Mouse (Mus musculus) embryo, embryonic 10.5 days (tissue): ENCODE results near the gene Fam19a2.

Experiments used
- DNase-seq: peaks from one replicate; pipeline ENCODE4 v3.0.0-alpha.2; 2015; ENCODE audit warnings: low spot score

Gene Fam19a2

DNA sequence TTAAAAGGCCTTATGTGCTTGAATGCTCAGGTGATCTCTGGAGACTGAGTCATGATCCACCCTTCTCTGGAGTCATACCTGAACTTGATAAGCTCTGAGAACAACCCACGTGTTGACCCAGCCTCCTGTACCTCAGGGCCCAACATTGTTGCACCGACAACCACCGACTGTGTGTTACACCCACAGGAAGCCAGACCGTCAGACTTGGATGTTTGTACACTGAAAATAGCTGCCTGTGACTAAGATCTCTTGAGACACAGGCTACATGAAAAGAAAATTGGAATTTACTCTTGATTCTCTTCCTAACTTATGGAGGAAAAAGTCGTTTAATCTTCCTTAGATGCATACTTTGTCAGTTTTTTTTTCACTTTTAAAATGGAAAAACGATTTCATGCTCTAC lies 121.8 kb downstream of the Fam19a2 start:
- DNase-seq = no peak

DNA sequence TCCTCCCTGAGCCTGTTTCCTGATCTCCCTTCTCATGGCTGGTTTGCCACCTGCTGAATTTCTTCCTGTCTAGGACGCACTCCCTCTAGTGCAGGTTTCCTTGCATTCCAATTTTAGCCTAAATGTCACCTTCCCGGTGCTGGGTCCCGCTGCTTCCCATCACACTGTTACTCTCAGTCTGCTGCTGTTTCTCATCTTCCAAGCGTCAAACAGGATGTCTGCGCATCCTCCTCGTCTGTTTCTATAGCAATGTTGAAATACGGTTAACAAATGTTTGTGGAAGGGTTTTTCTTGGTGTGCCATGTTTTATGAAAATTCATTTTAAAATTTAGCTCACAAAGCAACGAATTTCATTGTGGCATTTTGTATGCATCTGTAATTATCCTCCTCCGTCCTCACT lies 131.6 kb downstream of the Fam19a2 start:
- DNase-seq = no peak

DNA sequence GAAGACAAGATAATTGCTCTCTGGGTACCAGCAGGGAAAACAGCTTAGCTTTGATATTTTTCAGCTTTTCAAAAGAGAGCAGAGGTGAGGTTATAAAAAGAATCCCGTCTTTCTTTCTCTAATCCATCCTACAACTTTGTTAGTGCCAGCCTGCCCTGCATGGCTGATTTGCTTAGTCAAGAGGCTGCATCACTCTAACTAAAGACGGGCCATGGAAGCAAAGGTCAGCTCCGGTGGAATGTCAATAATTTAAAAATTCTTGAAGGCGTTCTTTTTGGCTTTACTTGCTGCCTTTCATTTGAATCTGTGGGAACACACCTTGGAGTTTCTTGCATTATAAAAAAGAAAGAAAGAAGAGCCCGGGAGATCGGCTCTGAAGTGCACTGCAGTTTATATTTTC lies 134.3 kb downstream of the Fam19a2 start:
- DNase-seq = no peak

DNA sequence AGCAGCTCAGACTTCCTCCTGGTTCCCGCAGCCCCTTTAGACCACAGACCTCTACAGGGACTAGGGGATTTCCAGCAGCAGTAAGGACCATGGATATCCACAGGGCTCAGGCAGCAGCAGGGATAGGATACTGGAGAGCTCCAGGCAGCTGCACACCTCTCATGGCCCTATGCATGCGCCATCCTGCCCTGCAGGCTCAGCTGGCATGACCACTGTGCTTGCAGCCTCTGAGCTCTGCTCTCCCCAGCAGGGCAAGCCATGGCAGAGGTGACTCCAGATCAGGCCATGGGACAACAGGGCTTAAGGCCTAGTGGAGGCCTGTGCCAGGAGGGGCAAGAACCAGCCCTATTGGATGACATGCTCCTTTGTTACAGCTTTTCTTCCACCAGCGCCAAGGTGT lies 137.4 kb downstream of the Fam19a2 start:
- DNase-seq = no peak

DNA sequence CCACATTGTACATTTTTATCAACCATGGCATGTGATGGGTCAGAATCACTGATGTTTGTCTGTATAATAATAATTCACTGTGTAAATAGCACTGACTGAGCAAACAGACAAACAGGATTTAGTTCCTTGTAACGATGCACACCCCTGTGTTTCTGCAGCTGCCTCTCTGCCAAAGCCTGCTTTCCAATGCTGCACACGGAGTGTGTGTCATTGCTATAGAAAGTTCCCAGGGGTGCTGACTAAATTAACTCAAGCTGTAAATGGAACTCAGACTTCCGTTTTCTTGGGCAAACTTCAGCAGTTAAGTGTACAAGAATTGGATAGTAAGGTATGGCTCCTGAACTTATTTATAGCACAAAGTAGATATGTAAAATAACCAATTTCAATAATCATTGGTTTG lies 138.7 kb downstream of the Fam19a2 start:
- DNase-seq = peak; percentile 10

DNA sequence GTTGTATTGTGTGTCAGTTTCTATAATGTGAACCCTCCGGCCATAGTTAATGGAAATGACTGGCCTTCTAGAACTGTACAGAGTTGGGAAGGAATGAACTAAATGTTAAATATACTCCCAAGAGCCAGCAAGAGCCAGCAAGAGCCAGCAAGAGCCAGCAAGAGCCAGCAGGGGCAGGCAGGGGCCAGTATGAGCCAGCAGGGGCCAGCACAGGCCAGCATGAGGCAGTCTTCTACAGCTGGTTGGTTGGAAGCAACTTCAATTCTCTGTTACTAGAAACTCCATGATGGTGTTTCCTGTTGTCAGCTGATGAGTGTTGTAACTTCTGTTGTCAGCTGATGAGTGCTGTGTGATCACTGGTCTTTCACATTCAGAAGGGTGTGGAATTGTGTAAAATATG lies 151.2 kb downstream of the Fam19a2 start:
- no peak for DNase-seq

DNA sequence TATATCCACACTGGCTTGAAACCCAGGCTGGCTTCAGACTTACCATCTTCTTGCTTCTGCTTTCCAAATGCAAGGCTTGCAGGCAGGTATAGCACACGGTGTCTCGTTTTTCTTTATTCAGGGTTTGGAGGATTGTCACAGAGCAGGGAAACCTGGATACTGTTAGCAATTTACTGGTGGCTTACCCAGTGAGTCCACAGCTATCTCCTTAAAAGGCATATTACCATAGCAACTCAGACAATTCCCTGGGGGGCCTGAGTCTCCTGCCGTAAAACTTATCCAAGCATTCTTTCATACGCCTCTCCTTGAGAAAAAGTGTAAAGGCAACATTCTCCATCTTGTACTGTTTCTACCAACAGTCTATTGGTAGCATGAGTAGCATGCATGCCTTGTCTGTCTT lies 152.2 kb downstream of the Fam19a2 start:
- DNase-seq = peak; percentile 51

DNA sequence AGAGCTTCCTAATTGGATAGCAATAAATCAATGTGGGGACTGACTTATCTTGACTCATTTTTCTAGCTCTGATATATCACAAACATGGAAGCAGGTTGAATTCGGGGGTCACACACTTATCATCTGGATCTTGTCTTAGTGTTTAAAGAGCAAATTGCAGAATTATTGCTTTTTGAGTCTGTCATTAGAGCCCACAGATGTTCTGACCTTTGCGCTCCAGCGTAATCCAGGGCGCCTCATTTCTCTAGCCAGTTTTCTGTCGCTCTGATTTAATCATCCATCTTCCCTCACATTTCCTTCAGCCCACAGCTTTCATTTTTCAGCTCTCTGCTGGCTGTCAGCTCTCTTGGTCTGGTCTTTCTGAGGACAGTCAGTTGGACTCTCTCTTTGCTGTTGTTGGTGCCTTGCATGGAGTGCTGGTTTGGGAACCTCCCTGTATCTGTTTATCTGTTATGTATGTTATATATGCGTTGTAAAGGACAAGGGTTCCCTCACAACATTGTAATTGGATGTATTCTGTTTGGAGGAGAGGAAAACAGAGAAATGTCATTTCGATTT lies 154.9 kb downstream of the Fam19a2 start:
- DNase-seq = peak; percentile 51

DNA sequence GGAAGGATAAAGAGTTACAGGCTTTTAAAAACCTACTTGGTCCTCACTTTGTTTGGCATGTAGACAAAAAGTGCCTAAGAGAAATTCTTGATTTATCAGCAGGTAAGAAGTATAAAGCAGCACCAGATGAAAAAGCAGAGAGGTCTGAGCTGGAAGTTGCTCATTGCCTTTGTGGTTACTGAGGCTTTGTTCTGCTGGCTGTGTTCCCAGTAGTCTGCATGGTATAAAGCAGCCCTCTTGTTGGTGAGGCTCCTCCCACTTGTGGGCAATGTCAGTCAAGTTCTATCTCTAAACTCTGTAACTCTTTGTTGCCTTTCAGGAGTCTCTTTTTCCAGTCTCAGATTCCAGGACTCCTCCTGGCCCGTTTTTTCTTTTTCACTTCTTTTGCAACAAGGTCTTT lies 156.5 kb downstream of the Fam19a2 start:
- no peak for DNase-seq

DNA sequence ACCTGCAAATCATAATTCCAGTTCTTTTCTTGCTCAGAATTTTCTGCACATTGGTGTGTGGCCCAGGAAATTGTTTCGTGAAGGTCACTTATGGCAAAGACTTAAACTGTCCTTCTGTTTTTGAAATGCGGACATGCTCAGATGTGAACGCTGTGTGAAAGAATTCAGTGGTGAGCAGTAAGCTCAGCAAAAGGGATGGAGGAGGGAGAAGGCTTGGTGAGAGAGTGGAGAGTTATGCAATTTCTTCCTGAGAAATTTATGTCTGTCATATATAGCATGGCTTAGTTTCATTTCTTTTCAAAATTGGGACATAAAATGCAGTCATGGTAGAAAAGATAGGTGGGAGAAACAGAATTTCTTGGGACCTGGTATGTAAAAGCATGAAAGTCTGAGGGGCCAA lies 160.7 kb downstream of the Fam19a2 start:
- no peak for DNase-seq

DNA sequence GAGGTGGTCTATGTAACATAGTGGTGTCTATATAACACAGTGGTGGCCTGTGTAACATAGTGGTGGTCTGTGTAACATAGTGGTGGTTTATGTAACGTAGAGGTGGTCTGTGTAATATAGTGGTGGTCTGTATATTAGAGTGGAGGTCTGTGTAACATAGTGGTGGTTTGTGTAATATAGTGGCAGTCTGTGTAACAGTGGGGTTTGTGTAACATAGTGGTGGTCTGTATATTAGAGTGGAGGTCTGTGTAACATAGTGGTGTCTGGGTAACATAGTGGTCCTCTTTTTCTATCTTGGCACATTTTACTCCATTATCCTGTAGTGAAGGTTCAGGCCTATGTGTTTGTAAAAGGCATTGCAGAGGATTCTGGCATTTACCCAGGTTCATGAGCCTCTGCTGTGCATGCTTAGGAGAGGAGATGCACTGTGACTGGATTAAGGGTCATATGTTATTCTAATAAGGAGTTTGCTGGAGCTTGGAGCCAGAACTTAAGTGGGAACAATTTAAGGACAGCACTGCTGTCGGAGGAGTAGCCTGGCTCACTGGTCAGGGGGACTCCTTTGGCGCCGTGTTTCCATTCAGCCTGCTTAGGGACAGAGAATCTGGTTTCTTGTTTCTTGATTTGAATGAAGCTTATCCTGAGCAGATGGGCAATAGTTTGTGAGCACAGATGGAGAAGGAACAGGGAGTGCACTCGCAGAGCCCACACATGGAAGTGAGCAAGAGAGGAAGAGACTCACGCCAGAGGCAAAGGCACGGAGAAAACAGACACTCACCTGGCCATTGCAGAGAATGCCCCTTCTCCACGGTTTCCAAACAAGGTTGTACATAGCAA lies 162.9 kb downstream of the Fam19a2 start:
- no peak for DNase-seq

DNA sequence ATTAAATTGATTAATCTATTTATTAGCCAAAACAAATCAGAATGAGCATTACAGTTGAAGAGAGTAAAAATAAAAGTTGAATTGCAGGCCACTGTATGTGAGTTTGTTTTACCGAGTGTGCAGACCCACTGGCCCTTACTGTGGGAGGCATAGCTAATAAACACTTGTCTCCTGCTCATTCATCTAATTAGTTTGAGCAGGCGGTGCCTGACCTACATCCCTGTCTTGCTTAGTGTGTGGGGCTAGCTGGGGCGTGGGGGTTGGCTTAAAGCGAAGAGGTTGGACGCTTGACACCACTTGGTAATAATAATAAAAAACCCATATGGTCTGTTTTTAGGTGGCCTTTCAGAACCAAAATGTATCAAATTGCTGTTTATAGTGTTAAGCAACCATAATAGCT lies 167.8 kb downstream of the Fam19a2 start:
- no peak for DNase-seq

DNA sequence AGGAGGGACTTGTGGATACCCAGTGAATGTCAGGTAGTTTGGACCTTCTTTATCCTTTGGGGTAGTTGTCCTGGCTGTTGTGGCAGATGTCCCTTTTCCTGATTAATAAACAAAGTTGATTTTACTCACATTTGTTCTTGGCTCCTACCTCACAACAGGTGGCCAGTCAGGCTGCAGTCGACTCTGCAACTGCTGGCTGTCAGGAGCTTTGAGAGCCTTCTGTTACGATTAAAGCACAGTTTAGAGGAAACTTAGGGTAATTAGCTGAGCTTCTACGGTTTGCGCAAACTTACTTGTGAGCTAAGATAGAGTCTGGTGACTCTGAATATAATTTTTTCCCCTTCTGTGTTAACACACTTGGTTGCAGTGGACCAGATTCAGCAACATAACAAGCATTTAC lies 173.8 kb downstream of the Fam19a2 start:
- DNase-seq = no peak

DNA sequence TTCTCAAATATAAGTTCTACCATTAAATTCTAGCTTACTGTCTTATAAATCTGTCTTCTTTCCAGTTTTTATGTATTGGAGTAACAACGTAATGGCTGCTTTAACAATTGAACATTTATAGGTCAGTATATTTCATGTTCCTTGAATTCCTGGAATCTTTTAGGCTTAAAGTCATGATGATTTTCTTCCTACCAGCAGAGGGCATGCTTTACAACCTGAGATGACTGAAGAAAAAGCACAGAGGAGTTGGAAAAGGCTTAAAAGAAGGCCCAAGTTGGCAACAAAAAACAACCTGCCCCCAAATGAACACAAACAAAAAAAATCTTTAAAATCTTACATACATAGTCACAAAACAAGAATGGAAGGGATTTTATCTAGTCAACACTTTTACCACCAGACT lies 193.0 kb downstream of the Fam19a2 start:
- DNase-seq = peak; percentile 45

DNA sequence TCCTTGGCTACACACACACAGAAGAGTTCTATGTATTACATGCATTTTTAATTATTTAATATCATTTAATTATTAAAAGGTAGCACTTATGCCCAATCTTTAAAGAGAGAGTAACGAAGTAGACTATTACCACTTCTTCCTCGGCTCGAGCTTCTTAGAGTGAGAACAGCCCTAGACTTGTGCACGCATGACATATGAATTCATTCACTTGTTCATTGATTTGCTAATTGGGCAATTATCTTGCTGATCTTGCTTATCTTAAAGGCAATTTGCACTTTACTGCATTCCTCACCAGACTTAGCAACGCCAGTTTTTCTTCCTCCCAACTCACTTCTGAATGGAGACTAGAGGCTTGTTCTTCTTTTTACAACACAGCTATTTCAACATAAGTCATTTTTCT lies 196.7 kb downstream of the Fam19a2 start:
- DNase-seq = no peak

DNA sequence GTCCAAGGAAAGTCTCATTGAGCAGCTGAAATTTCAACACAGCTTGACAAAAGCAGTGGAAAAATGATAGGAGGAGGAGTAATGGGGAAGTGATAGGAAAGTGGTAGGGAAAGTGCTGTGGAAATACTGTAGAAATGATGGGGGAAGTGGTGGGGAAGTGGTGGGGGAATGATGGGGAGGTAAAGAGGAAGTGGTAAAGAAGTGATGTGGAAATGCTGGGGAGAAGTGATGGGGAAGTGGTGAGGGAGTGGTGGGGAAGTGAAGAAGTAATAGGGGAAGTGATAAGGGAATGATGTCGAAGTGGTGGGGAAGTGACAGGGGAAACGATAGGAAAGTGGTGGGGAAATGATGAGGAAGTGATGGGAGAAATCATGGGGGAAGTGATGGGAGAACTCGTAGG lies 198.5 kb downstream of the Fam19a2 start:
- DNase-seq = no peak

DNA sequence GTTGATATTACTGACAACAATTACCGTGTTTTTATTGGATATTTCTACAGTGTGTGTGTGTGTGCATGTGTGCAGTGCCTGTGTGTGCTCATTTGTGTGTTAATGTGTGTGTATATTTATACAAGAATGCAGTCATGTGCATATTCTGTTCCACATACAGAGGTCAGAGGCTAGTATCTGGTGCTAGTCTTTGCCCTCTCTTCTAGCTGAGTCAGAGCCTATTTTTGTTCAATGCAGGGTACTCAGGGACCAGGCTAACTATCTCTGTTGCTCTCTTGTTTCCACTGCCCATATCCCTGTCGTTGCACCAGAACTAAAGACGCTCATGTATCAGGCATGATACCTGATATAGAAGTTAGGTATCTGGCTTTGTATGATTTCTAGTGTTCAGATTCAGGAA lies 251.0 kb downstream of the Fam19a2 start:
- no peak for DNase-seq

DNA sequence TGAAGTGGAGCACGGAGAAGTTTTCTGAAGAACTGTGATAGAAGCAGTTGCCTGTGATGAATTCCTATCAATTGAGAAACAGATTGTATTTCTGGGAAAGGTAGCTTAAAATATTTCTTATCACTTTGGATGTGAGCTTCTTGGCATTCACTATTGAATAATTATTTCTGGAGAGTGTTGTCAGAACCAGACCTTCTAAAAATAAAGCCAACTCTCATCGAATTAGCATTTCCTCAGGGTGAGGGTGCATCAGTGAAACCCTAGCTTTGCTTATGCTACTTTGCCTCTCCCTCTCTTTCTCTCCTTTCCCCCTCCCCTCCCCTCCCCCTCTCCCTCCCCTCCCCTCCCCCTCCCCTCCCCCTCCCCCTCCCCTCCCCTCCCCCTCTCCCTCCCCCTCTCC lies 256.8 kb downstream of the Fam19a2 start:
- DNase-seq = no peak

DNA sequence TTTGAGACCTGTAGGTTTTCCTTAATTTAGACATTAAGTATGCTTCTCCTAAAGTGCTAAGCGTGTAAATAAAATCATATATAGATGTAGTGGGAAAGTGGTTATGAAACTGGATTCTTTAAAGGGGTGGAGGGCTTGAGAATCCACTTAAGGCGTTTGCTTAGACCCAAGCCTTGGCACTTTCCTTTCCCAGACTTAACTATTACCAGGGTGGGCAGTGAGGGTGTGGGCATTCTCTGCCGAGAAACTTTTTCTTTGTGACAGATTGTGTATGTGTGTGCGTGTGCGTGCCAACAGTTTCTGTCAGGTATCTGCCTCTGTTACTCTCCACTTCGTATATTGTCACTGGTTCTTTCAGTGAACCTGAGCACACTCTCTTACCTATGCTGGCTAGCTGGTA lies 257.4 kb downstream of the Fam19a2 start:
- no peak for DNase-seq

DNA sequence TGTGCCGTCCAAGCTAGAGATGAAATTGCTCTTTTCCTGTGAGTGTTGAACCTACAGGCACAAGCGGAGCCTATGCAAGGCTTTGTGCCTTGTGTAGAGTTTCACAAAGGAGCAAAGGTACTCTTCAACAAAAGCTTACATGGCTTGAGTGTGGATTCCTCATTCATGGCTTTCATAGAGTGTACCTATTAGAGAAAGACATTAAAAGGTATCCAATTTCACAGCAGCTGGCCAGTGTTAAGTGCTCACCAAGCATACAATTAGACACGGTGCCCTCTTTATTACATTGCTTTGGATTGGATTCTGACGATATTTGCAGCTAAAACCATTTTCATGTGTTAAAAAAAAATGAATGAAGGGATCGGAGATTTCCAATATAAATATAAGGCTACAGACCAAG lies 261.6 kb downstream of the Fam19a2 start:
- DNase-seq = no peak

DNA sequence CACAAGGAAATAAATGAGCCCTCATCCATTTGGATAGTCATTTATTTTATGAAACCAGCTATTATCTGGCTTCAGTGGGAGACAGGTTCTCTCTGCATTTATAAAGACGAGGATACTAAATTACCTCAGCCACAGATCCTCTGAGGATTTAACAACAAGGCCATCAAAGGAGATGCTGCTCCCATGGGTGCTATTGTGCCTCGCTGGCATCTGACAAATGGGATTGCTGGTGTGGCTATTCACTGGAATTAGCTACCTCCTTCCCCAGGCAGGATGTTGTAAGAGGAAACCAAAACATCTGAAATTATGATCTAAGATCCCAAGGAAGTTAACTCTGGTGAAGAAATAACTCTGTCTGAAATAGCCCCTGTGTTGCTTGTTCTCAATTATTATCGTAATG lies 262.3 kb downstream of the Fam19a2 start:
- no peak for DNase-seq

DNA sequence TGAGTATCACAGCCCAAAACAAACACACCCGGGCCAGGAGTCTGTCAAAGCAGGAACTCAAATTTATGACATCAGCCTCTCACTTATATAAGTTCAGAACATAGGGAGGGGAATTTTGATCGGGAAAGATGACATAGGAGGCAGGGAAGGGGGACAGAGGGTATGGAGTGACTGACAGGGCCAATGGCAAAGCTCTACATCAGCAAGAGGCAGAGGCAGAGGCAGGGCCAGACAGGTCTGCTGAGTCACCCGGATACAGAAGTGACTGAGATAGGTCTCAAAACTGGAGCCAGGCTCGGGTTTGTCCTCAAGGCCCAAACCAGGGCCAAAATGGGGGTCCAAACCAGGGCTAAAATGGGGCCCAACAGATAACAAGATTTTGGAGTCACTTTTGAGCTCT lies 272.3 kb downstream of the Fam19a2 start:
- DNase-seq = no peak

DNA sequence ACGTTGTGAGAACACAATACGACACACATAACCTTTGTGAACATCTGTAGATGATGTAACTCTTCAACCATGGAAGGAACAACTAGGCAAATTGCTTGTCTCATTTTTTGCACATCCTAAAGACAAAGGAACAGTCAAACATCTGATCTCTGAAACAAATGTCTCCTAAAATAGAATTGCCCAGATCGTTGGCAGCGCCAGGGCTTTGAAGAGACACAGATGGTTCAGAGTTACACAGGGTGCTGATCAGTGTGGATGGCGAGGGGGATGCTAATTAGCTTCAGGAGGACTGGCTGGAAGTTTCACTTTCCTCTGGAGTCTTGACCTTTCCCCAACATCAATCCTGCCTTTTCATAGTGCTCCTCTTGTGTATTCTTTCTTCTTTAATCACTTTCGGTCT lies 284.6 kb downstream of the Fam19a2 start:
- DNase-seq = no peak

DNA sequence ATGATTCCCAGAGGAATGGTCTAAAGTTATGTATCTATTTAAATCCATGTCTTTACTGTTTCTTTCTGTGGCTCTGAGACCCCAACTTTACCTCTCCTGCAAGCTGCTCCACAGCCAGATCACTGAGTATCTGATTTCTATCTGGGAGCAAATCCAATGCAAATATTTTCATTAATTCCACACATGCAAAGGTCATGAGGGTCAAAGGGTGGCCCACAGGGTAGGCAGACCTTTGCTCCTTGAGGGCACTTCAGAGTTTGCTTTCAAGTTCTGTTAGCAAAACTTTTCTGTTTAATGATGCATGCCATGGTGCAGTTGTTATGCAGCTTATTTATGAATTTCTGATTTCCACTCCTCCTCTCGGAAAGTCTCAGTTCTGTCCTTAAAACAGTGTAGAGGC lies 303.9 kb downstream of the Fam19a2 start:
- DNase-seq = peak; percentile 61
